Mouse (Mus musculus) T-cell, adult 2 months (primary cell): ENCODE results near the gene Pih1d1.

Source experiments
- DNase-seq: peaks from one replicate; pipeline ENCODE4 v3.0.0; 2022; ENCODE audit warnings: low spot score

Gene Pih1d1

GRCm38 (mm10) chr7:45168656-45169055 is 14.6 kb downstream of the Pih1d1 start:
- no peak for DNase-seq

DNA sequence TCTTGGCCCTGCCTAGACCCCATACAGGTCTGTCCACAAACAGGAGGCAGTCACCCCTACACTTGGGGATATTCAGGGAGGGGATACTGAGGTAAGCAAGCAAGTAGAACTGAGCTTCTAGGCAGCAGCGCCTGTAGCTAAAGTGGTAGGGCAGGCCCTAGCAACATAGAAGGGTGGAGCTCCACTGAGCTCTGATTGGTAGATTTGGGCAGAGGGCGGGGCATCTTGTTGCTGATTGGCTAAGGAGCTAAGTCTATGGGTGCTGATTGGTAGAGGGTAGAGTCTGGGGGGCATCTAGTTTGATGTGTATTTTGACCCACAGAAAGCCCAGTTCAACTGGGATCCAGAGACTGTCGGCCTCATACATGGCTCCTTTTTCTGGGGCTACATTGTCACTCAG is 15.4 kb downstream of the Pih1d1 start:
- no peak for DNase-seq

DNA sequence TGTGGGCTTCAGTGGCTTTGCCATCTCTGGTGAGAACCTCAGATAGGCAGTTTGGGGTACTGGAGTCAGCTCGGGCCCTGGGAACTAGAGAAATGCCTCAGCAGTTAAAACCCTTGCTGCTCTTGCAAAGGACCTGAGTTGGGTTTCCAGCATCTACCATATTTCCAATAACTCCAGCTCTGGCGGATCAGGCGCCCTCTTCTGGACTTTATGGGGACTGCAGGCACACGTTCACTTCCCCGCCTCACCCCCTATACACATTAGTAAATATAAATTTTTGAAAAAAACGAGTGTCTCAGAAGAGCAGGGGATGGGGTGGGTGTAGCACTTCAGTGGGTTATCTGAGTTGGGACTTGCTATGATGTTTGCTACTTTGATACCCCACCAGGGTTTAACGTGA is 18.9 kb downstream of the Pih1d1 start:
- peak; percentile 37 for DNase-seq

DNA sequence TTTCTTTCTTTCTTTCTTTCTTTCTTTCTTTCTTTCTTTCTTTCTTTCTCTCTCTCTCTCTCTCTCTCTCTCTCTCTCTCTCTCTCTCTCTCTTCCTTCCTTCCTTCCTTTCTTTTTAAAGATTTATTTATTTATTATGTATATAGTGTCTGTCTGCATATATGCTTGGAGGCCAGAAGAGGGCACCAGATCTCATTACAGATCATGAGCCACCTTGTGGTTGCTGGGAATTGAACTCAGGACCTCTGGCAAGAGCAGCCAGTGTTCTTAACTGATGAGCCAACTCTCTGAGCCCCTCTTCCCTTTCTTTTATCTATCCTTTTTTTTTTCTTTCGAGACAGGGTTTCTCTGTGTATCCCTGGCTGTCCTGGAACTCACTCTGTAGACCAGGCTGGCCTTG is 19.7 kb downstream of the Pih1d1 start:
- peak; percentile 36 for DNase-seq

DNA sequence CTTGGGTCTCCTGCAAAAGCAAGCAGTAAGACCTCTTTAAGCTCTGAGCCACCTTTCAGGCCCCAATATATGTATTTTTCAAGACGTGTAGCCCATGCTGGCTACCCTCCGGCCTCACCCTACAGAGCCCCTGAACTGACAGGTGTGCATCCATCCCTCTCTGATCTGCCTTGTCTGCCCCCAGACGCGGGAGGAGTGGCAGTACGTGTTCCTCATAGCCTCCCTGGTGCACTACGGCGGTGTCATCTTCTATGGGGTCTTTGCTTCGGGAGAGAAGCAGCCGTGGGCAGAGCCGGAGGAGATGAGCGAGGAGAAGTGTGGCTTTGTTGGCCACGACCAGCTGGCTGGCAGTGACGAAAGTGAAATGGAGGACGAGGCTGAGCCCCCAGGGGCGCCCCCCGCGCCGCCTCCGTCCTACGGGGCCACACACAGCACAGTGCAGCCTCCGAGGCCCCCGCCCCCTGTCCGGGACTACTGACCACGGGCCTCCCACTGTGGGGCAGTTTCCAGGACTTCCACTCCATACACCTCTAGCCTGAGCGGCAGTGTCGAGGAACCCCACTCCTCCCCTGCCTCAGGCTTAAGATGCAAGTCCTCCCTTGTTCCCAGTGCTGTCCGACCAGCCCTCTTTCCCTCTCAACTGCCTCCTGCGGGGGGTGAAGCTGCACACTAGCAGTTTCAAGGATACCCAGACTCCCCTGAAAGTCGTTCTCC is 20.6 kb downstream of the Pih1d1 start:
- no peak for DNase-seq

DNA sequence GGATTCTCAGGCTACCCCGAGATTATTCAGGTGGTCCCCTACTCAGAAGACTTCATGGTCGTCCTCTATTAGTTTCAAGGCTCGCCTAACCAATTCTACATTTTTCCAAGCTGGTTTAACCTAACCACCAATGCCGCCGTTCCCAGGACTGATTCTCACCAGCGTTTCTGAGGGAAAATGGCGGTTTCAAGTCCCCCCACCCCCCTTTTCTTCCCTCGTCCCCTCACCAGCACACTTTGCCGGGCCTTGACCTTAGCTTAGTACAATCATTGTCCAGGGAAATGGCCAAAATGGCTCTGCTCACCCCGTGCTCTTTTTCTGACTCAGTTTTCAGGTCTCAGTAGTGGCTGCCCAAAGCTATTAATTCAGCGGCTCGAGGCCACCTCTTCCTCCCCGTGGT is 21.3 kb downstream of the Pih1d1 start:
- DNase-seq, result no peak

GRCm38 (mm10) chr7:45175929-45176328 is 21.8 kb downstream of the Pih1d1 start:
- no peak for DNase-seq

- DNase-seq, result no peak
Observed at GRCm38 (mm10) chr7:45176356-45176755, 22.3 kb downstream of the Pih1d1 start.

DNA sequence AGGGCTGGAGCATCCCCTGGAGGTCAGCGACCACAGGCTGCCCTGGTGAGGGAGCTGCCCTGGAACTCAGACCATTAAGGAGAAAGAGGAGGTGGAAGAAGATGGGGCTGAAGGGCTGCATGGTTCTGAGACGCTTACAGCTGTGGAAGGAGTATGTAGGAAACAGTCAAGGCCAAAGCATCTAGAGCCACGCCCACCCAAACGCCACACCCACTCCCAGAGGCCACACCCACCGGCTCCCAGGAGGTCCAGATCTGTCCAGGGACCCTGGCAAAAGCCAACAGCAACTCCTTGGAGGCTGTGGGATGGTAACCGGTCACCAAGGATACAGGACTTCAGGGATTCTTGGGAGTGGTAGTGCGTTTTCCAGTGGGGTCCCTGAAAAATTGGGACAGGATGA is 24.4 kb downstream of the Pih1d1 start:
- DNase-seq, result no peak

GRCm38 (mm10) chr7:45179469-45179868 is 25.4 kb downstream of the Pih1d1 start, which contains the start of gene Gfy:
TSS of gene Gfy (minus strand) at chr7:45179569.
- no peak for DNase-seq

GRCm38 (mm10) chr7:45180896-45181477 is 26.9 kb downstream of the Pih1d1 start, which contains the start of gene Pth2:
TSS of gene Pth2 (plus strand) at chr7:45180995.
- DNase-seq, result no peak

GRCm38 (mm10) chr7:45181540-45181939 is 27.4 kb downstream of the Pih1d1 start:
- no peak for DNase-seq

- DNase-seq, result peak; percentile 84
Observed at GRCm38 (mm10) chr7:45182199-45182601, 28.1 kb downstream of the Pih1d1 start.

- DNase-seq, result no peak
Observed at GRCm38 (mm10) chr7:45182606-45183005, 28.5 kb downstream of the Pih1d1 start.

DNA sequence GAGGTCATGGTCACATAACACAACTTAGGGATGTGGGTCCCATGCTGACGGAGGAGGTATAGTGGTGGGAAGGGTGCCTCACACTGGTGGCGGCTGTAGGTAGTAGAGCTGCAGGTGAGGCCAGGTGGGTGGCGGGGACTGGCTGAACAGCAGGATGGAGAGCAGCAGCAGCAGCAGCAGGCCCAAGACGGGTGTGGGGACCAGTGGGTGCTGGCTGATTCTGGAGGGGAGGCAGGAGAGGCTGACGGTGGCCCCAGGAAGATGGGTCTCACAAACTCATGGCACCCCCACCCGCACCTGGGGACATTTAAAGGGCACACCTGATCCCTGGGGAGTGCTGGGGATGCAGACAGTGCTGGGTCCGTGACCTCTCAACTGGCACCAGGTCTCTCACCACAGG is 29.6 kb downstream of the Pih1d1 start:
- no peak for DNase-seq

GRCm38 (mm10) chr7:45185921-45186320 is 31.8 kb downstream of the Pih1d1 start:
- DNase-seq, result no peak

DNA sequence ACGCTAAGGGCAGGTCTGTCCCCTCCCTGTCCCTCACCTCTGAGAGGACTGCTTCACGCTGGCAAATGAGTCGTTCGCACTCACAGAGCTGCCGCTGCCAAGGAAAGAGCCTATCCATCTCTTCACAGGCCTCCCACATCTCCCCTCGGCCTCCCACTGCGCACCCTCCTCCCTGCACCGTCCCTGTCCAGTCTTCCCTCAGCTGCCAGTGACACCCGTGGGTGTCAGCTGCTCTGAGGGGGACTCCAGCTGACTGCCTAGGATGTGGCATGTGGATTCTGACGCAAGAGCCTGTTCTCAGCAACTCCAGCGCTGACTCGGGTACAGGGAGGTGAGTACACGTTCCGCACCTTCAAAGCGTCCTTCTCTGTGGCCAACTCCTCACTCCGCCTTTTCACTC is 35.5 kb downstream of the Pih1d1 start:
- DNase-seq, result no peak

- DNase-seq, result no peak
Observed at GRCm38 (mm10) chr7:45190186-45190585, 36.1 kb downstream of the Pih1d1 start.

DNA sequence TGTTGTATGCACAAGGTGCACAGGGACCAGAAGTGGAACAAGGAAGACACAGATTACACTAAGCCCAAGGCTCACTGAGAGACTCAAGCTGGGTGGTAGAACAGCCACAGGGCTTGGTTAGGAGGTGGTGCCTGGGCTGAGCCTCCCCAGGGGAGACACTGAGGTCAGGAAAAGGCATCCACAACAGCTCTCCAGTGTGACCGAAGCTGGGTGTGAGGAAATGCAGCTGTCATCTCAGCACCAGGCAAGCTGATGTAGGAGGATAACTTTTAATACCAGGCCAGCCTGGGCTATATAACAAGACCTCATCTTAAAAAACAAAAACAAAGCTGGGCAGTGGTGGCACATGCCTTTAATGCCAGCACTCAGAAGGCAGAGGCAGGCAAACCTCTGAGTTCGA is 37.1 kb downstream of the Pih1d1 start:
- no peak for DNase-seq

GRCm38 (mm10) chr7:45191803-45192363 is 37.8 kb downstream of the Pih1d1 start:
- no peak for DNase-seq

GRCm38 (mm10) chr7:45192585-45193310 is 38.6 kb downstream of the Pih1d1 start:
- no peak for DNase-seq

- no peak for DNase-seq
Observed at GRCm38 (mm10) chr7:45193406-45193805, 39.3 kb downstream of the Pih1d1 start.
